ENCODE assay signal across 20 mouse cellular contexts in genomic region chr5:66582281-66583018, GRCm38 (mm10). TPM values are rescaled to one million over a fixed set of nuclear protein-coding genes. Genes with fewer than 3 reads are reported as not detected.
DNase-seq lines count a peak whose midpoint lies in the region; ATAC-seq and TF ChIP-seq lines count a peak whose summit lies in the region.
"Had no signal": no experiment of that assay in that cellular context is flagged by ENCODE, and none has a peak within 500 bp of the region (broad histone marks: within the 10 kb centered on the region; RNA-seq: fewer than 3 reads in every experiment).

No protein-coding gene starts in this region.

- H3K9me3 ChIP-seq in kidney, embryonic 14.5 days (ENCODE audit: control insufficient read depth, low read length), result no peaks in the 10 kb centered on the region
- no peaks in the 10 kb centered on the region for H3K9me3 ChIP-seq in embryonic facial prominence, embryonic 13.5 days
- H3K9me3 ChIP-seq: forebrain, embryonic 13.5 days; heart, embryonic 13.5 days; lung, embryonic 15.5 days; stomach, embryonic 15.5 days had no signal

- no peak overlapping the region for H3K4me3 ChIP-seq in kidney, embryonic 14.5 days (ENCODE audit: low read length)
- H3K4me3 ChIP-seq in embryonic facial prominence, embryonic 13.5 days, result no peak overlapping the region
- no peak overlapping the region for H3K4me3 ChIP-seq in cerebellum, adult 2 months (replicated peaks; ENCODE audit: insufficient read depth, low read depth, low read length)
- H3K4me3 ChIP-seq: forebrain, embryonic 13.5 days; heart, embryonic 13.5 days; lung, embryonic 15.5 days; stomach, embryonic 15.5 days had no signal

- no peak for ATAC-seq in kidney, embryonic 14.5 days (ENCODE audit: low FRiP score, low TSS enrichment)
- no peak for ATAC-seq in embryonic facial prominence, embryonic 13.5 days (ENCODE audit: insufficient number of reproducible peaks, insufficient read depth, low FRiP score, low TSS enrichment, low read depth)
- ATAC-seq: forebrain, embryonic 13.5 days; hindbrain, postnatal 0 days; midbrain, embryonic 16.5 days had no signal

- no peak for TF ChIP-seq CTCF in cerebellum, adult 2 months (IDR thresholded peaks at IDR 0.05; ENCODE audit: borderline replicate concordance, insufficient read depth, low read depth, low read length)

- H3K27ac ChIP-seq in kidney, embryonic 14.5 days (ENCODE audit: low read depth, low read length), result no peak overlapping the region
- H3K27ac ChIP-seq in embryonic facial prominence, embryonic 13.5 days, result peak overlapping the region; percentile 68; the same call in 1 of the 2 replicates
- H3K27ac ChIP-seq in cerebellum, adult 2 months (ENCODE audit: insufficient read depth, low read length), result no peak overlapping the region
- H3K27ac ChIP-seq: forebrain, embryonic 13.5 days; heart, embryonic 13.5 days; hindbrain, postnatal 0 days; lung, embryonic 15.5 days; stomach, embryonic 15.5 days had no signal

- peak; percentile 72 for DNase-seq in kidney, adult 11 months
- peak; percentile 60 for DNase-seq in kidney, adult 18-20 months
- peak; percentile 69 for DNase-seq in kidney, postnatal 14 days
- DNase-seq in cerebellum, adult 2 months, result no peak
- DNase-seq in retina, embryonic 14.5 days (ENCODE audit: low spot score), result no peak
- DNase-seq in thymus, postnatal 14 days, result no peak
- DNase-seq: adrenal gland, adult 8-10 months; cerebellum, adult 11 months; cerebellum, postnatal 25 days; heart, postnatal 36 days; spleen, adult 18-20 months; thymus, adult 2 months had no signal

- H3K4me1 ChIP-seq in kidney, embryonic 14.5 days (ENCODE audit: control insufficient read depth, insufficient read depth, low read length), result peaks cover 13% of the 10 kb centered on the region; the same call in 1 of the 2 replicates
- peaks cover 59% of the 10 kb centered on the region for H3K4me1 ChIP-seq in embryonic facial prominence, embryonic 13.5 days
- H3K4me1 ChIP-seq in cerebellum, adult 2 months (ENCODE audit: control insufficient read depth, insufficient read depth, low read length), result no peaks in the 10 kb centered on the region; the same call in 1 of the 2 replicates
- H3K4me1 ChIP-seq: forebrain, embryonic 13.5 days; stomach, embryonic 15.5 days had no signal

- 68% methylated on average over 17 of the region's 17 CpGs for WGBS in kidney, embryonic 14.5 days
- WGBS in embryonic facial prominence, embryonic 13.5 days, result 59% methylated on average over 17 of the region's 17 CpGs
- 90% methylated on average over 17 of the region's 17 CpGs for WGBS in cerebellum, adult 2 months

- no peaks in the 10 kb centered on the region for H3K27me3 ChIP-seq in kidney, embryonic 14.5 days (ENCODE audit: control insufficient read depth, insufficient read depth, low read length)
- no peaks in the 10 kb centered on the region for H3K27me3 ChIP-seq in embryonic facial prominence, embryonic 13.5 days
- no peaks in the 10 kb centered on the region for H3K27me3 ChIP-seq in cerebellum, adult 2 months (ENCODE audit: control insufficient read depth, insufficient read depth, low read length)
- H3K27me3 ChIP-seq: forebrain, embryonic 13.5 days; heart, embryonic 13.5 days; lung, embryonic 15.5 days; stomach, embryonic 15.5 days had no signal

- H3K36me3 ChIP-seq in kidney, embryonic 14.5 days (ENCODE audit: control insufficient read depth, insufficient read depth, low read length), result no peaks in the 10 kb centered on the region
- no peaks in the 10 kb centered on the region for H3K36me3 ChIP-seq in embryonic facial prominence, embryonic 13.5 days
- H3K36me3 ChIP-seq: lung, embryonic 15.5 days; stomach, embryonic 15.5 days had no signal

- no peak overlapping the region for H3K9ac ChIP-seq in kidney, embryonic 14.5 days (ENCODE audit: low read depth, low read length)
- no peak overlapping the region for H3K9ac ChIP-seq in embryonic facial prominence, embryonic 13.5 days
- H3K9ac ChIP-seq: forebrain, embryonic 13.5 days; heart, embryonic 13.5 days; lung, embryonic 15.5 days; stomach, embryonic 15.5 days had no signal

- no peak for TF ChIP-seq POLR2A in cerebellum, adult 2 months (IDR thresholded peaks at IDR 0.05; ENCODE audit: borderline replicate concordance, insufficient read depth, low read length)

- no peak overlapping the region for H3K4me2 ChIP-seq in kidney, embryonic 14.5 days (replicated peaks; ENCODE audit: low read depth, low read length)
- 0 out of 2 replicates have a peak overlapping the region, but pooled peaks have one; percentile 11 for H3K4me2 ChIP-seq in embryonic facial prominence, embryonic 13.5 days
- H3K4me2 ChIP-seq: forebrain, embryonic 13.5 days; heart, embryonic 13.5 days; lung, embryonic 15.5 days; stomach, embryonic 15.5 days had no signal

RNA-seq across cellular contexts. Expression of gene Apbb2, which starts 36.1 kb away (rescaled TPM):
- 39.3 and 55.9 TPM in 2 replicates for polyA plus RNA-seq in kidney, embryonic 14.5 days (2014; fragmentation: Nextera tagmentation; extraction: Ambion mirVana)
- 74.1 and 77.4 TPM in 2 replicates for polyA plus RNA-seq in embryonic facial prominence, embryonic 13.5 days (2015; fragmentation: Nextera tagmentation; extraction: Ambion mirVana)
- 34.7 and 36.1 TPM in 2 replicates for polyA plus RNA-seq in cerebellum, adult 2 months (2012; rRNA removed)

Comparison
In these comparisons a context has a peak if more than half of its experiments do, and no peak if none do; other contexts are left out.
1. DNase-seq: peak in kidney, adult 11 months (single experiment), kidney, adult 18-20 months (single experiment) and kidney, postnatal 14 days (single experiment); none in cerebellum, adult 2 months (0 of 2), retina, embryonic 14.5 days (single experiment) and thymus, postnatal 14 days (single experiment).